1 mouse cellular context compared by ENCODE assay signal in genomic region chr7:28816201-28816600, GRCm38 (mm10).
TF ChIP-seq lines count a peak whose summit lies in the region.

No protein-coding gene starts in this region.

TF ChIP-seq in CH12.LX, 34 proteins besides CTCF, POLR2A, EP300 and RAD21:
- TF ChIP-seq CHD1 (IDR thresholded peaks at IDR 0.05; ENCODE audit: low read depth, low read length) (0 out of 2 replicates have a peak, but pooled peaks have one; percentile 13), RCOR1 (conservative IDR thresholded peaks at IDR 0.05; ENCODE audit: low read depth, low read length) (no peak), TCF12 (IDR thresholded peaks at IDR 0.05; ENCODE audit: low read depth, low read length) (peak; percentile 68; the same call in 1 of the 2 replicates), USF1 (IDR thresholded peaks at IDR 0.05; ENCODE audit: low read depth, low read length) (no peak), MYC (IDR thresholded peaks at IDR 0.05; ENCODE audit: low read depth, low read length) (no peak), SMC3 (IDR thresholded peaks at IDR 0.05; ENCODE audit: low read depth, low read length) (no peak), MEF2A (IDR thresholded peaks at IDR 0.05; ENCODE audit: borderline replicate concordance, low read depth, low read length) (no peak), JUN (IDR thresholded peaks at IDR 0.05; ENCODE audit: insufficient read depth, low read depth, low read length) (no peak), KAT2A (IDR thresholded peaks at IDR 0.05; ENCODE audit: insufficient replicate concordance, low read length) (no peak), ETS1 (conservative IDR thresholded peaks at IDR 0.05; ENCODE audit: low read depth, low read length) (0 out of 2 replicates have a peak, but pooled peaks have one; percentile 30), MAZ (IDR thresholded peaks at IDR 0.05; ENCODE audit: low read depth, low read length) (no peak), SIN3A (IDR thresholded peaks at IDR 0.05; ENCODE audit: low read length) (no peak), JUND (conservative IDR thresholded peaks at IDR 0.05; ENCODE audit: low read depth, low read length) (no peak), CHD2 (IDR thresholded peaks at IDR 0.05; ENCODE audit: low read length) (no peak), ZMIZ1 (IDR thresholded peaks at IDR 0.05; ENCODE audit: low read depth, low read length) (no peak), TBP (conservative IDR thresholded peaks at IDR 0.05; ENCODE audit: low read depth, low read length) (0 out of 2 replicates have a peak, but pooled peaks have one; percentile 41), MAFK (IDR thresholded peaks at IDR 0.05; ENCODE audit: insufficient replicate concordance, low read length) (no peak), E2F4 (IDR thresholded peaks at IDR 0.05; ENCODE audit: insufficient replicate concordance, low read depth, low read length) (no peak), ZC3H11A (IDR thresholded peaks at IDR 0.05; ENCODE audit: low read depth, low read length) (no peak), GABPA (IDR thresholded peaks at IDR 0.05; ENCODE audit: insufficient replicate concordance, low read depth, low read length) (no peak), HCFC1 (IDR thresholded peaks at IDR 0.05; ENCODE audit: low read depth, low read length) (no peak; the same call in 1 of the 2 replicates), ZKSCAN1 (IDR thresholded peaks at IDR 0.05; ENCODE audit: borderline replicate concordance, low read depth, low read length) (no peak), ELF1 (IDR thresholded peaks at IDR 0.05; ENCODE audit: low read depth, low read length) (no peak), MAX (IDR thresholded peaks at IDR 0.05; ENCODE audit: low read length) (peak; percentile 56; the same call in 1 of the 2 replicates), PAX5 (IDR thresholded peaks at IDR 0.05; ENCODE audit: low read length) (no peak), UBTF (IDR thresholded peaks at IDR 0.05; ENCODE audit: low read depth, low read length) (no peak), IRF4 (IDR thresholded peaks at IDR 0.05; ENCODE audit: low read depth, low read length) (no peak), NELFE (IDR thresholded peaks at IDR 0.05; ENCODE audit: low read depth, low read length) (no peak), POLR2AphosphoS2 (IDR thresholded peaks at IDR 0.05; ENCODE audit: low read depth, low read length) (no peak; the same call in 1 of the 2 replicates), BHLHE40 (IDR thresholded peaks at IDR 0.05; ENCODE audit: low read depth, low read length) (0 out of 2 replicates have a peak, but pooled peaks have one; percentile 16), NRF1 (IDR thresholded peaks at IDR 0.05; ENCODE audit: low read depth, low read length) (no peak), USF2 (conservative IDR thresholded peaks at IDR 0.05; ENCODE audit: low read depth, low read length) (no peak), MXI1 (IDR thresholded peaks at IDR 0.05; ENCODE audit: low read depth, low read length) (peak; percentile 52; the same call in 1 of the 2 replicates), ZNF384 (IDR thresholded peaks at IDR 0.05; ENCODE audit: low read depth, low read length) (no peak)
